Mouse (Mus musculus) kidney, embryonic 15.5 days (tissue): Measurements from ENCODE around the gene Kat6b. TPM values are rescaled to one million over a fixed set of nuclear protein-coding genes. Genes with fewer than 3 reads are reported as not detected.
A peak's percentile ranks its signal among the peaks of the same experiment; 100 is the strongest.

Experiments used
- ATAC-seq: fragments of 200-750 bp; cut with Nextera tagmentation; replicated peaks from 2 replicates; pipeline ENCODE4 v1.8.0; 2017; ENCODE audit warnings: moderate TSS enrichment; ENCODE audit not compliant: low FRiP score
- H3K27ac ChIP-seq: fragments of 300-500 bp; sonication (generic); 2 replicates; pipeline ENCODE4 v1.5.1; 2015; ENCODE audit warnings: mild to moderate bottlenecking, inconsistent platforms
- H3K27me3 ChIP-seq: fragments of 300-500 bp; sonication (generic); 2 replicates; pipeline ENCODE4 v1.6.1; 2015; ENCODE audit warnings: inconsistent platforms
- H3K36me3 ChIP-seq: fragments of 300-500 bp; sonication (generic); 2 replicates; pipeline ENCODE4 v1.6.1; 2015; ENCODE audit warnings: inconsistent platforms
- H3K4me1 ChIP-seq: fragments of 300-500 bp; sonication (generic); 2 replicates; pipeline ENCODE4 v1.6.1; 2015; ENCODE audit warnings: inconsistent platforms
- H3K4me2 ChIP-seq: fragments of 300-500 bp; sonication (generic); 2 replicates; pipeline ENCODE4 v1.6.1; 2015; ENCODE audit warnings: moderate library complexity, mild to moderate bottlenecking, inconsistent platforms
- H3K4me3 ChIP-seq: fragments of 300-500 bp; sonication (generic); replicated peaks from 2 replicates; pipeline ENCODE4 v1.5.1; 2015; ENCODE audit warnings: mild to moderate bottlenecking, inconsistent platforms
- H3K9ac ChIP-seq: fragments of 300-500 bp; sonication (generic); 2 replicates; pipeline ENCODE4 v1.6.1; 2015; ENCODE audit warnings: mild to moderate bottlenecking, inconsistent platforms
- H3K9me3 ChIP-seq: fragments of 300-500 bp; sonication (generic); replicated peaks from 2 replicates; pipeline ENCODE4 v1.6.1; 2016; ENCODE audit warnings: inconsistent platforms
- WGBS: fragments of 180-500 bp; shearing (Covaris S2); methylation state at CpG from one replicate; pipeline ENCODE4 v1.1.7; 2015; ENCODE audit warnings: mixed read lengths; 5-methylcytosine and 5-hydroxymethylcytosine counted together
- polyA plus RNA-seq: library from polyadenylated mRNA; unstranded; fragments of >200 nt; fragmentation: Nextera tagmentation; extraction: Ambion mirVana; gene quantifications from 2 replicates; pipeline ENCODE4 v1.2.1, GENCODE M21; 2015

The Kat6b gene
- polyA plus RNA-seq, 1 experiment from 2014 or later: 13.8 TPM

GRCm38 (mm10) chr14:21534542-21535272 is 53.5 kb downstream of the Kat6b start:
- no peak for ATAC-seq
- 84% methylated on average over 11 of the region's 11 CpGs for WGBS
- Histone ChIP-seq H3K4me2 (no peak overlapping the region), H3K9ac (no peak overlapping the region), H3K4me1 (peaks cover 10% of the 10 kb centered on the region; the same call in 1 of the 2 replicates), H3K27me3 (no peaks in the 10 kb centered on the region), H3K9me3 (no peaks in the 10 kb centered on the region), H3K4me3 (no peak overlapping the region), H3K36me3 (peaks cover 13% of the 10 kb centered on the region), H3K27ac (no peak overlapping the region)

- H3K4me1 ChIP-seq: peaks cover 14% of the 10 kb centered on the region
- H3K27me3 ChIP-seq: no peaks in the 10 kb centered on the region
- ATAC-seq: no peak
- 0 out of 2 replicates have a peak, but pooled peaks cover 3% of the 10 kb centered on the region for H3K9me3 ChIP-seq
- H3K4me2 ChIP-seq: no peak overlapping the region
- 73% methylated on average over 11 of the region's 11 CpGs for WGBS
- no peak overlapping the region for H3K27ac ChIP-seq
- no peak overlapping the region for H3K4me3 ChIP-seq
- H3K9ac ChIP-seq: no peak overlapping the region
- H3K36me3 ChIP-seq: peaks cover 13% of the 10 kb centered on the region
These were observed 55.4 kb downstream of the Kat6b start for GRCm38 (mm10) chr14:21536485-21537181.

GRCm38 (mm10) chr14:21537838-21538237 is 56.6 kb downstream of the Kat6b start:
- Histone ChIP-seq H3K4me2 (no peak overlapping the region), H3K27me3 (no peaks in the 10 kb centered on the region), H3K9me3 (0 out of 2 replicates have a peak, but pooled peaks cover 6% of the 10 kb centered on the region), H3K36me3 (peaks cover 21% of the 10 kb centered on the region), H3K4me1 (peaks cover 15% of the 10 kb centered on the region), H3K9ac (no peak overlapping the region), H3K27ac (no peak overlapping the region), H3K4me3 (no peak overlapping the region)
- no peak for ATAC-seq
- 90% methylated on average over 3 of the region's 3 CpGs for WGBS

GRCm38 (mm10) chr14:21539731-21540130 is 58.5 kb downstream of the Kat6b start:
- no peak for ATAC-seq
- H3K27ac ChIP-seq: no peak overlapping the region
- H3K27me3 ChIP-seq: no peaks in the 10 kb centered on the region
- H3K36me3 ChIP-seq: peaks cover 15% of the 10 kb centered on the region
- H3K9me3 ChIP-seq: 0 out of 2 replicates have a peak, but pooled peaks cover 6% of the 10 kb centered on the region
- WGBS: 89% methylated on average over 3 of the region's 3 CpGs
- H3K9ac ChIP-seq: no peak overlapping the region
- peaks cover 15% of the 10 kb centered on the region for H3K4me1 ChIP-seq
- no peak overlapping the region for H3K4me3 ChIP-seq
- H3K4me2 ChIP-seq: no peak overlapping the region

GRCm38 (mm10) chr14:21540361-21540760 is 59.1 kb downstream of the Kat6b start:
- 49% methylated on average over 3 of the region's 3 CpGs for WGBS
- 0 out of 2 replicates have a peak overlapping the region, but pooled peaks have one; percentile 34 for H3K27ac ChIP-seq

GRCm38 (mm10) chr14:21545529-21545928 is 64.3 kb downstream of the Kat6b start:
- no peak overlapping the region for H3K4me2 ChIP-seq
- no peak overlapping the region for H3K4me3 ChIP-seq
- H3K4me1 ChIP-seq: peaks cover 46% of the 10 kb centered on the region
- no peak overlapping the region for H3K9ac ChIP-seq
- H3K27me3 ChIP-seq: no peaks in the 10 kb centered on the region
- H3K36me3 ChIP-seq: peaks cover 8% of the 10 kb centered on the region
- no peak for ATAC-seq
- H3K27ac ChIP-seq: no peak overlapping the region
- H3K9me3 ChIP-seq: 0 out of 2 replicates have a peak, but pooled peaks cover 6% of the 10 kb centered on the region
- 76% methylated on average over 4 of the region's 4 CpGs for WGBS

More at GRCm38 (mm10) chr14:21540361-21540760, 59.1 kb downstream of the Kat6b start:
- 0 out of 2 replicates have a peak, but pooled peaks cover 6% of the 10 kb centered on the region for H3K9me3 ChIP-seq
- H3K9ac ChIP-seq: no peak overlapping the region
- H3K4me1 ChIP-seq: peaks cover 17% of the 10 kb centered on the region
- no peak overlapping the region for H3K4me2 ChIP-seq
- no peaks in the 10 kb centered on the region for H3K27me3 ChIP-seq
- H3K4me3 ChIP-seq: no peak overlapping the region
- H3K36me3 ChIP-seq: peaks cover 11% of the 10 kb centered on the region
- no peak for ATAC-seq

- no peak for ATAC-seq
- H3K9ac ChIP-seq: no peak overlapping the region
- WGBS: 47% methylated on average over 3 of the region's 3 CpGs
These were observed 65.1 kb downstream of the Kat6b start for GRCm38 (mm10) chr14:21546351-21546750.

GRCm38 (mm10) chr14:21547297-21547696 is 66.1 kb downstream of the Kat6b start:
- no peaks in the 10 kb centered on the region for H3K27me3 ChIP-seq
- H3K9ac ChIP-seq: no peak overlapping the region
- peak overlapping the region; percentile 33; the same call in 1 of the 2 replicates for H3K27ac ChIP-seq
- H3K4me3 ChIP-seq: no peak overlapping the region
- 37% methylated on average over 7 of the region's 7 CpGs for WGBS
- H3K36me3 ChIP-seq: peaks cover 2% of the 10 kb centered on the region
- H3K4me1 ChIP-seq: peaks cover 54% of the 10 kb centered on the region
- H3K4me2 ChIP-seq: no peak overlapping the region
- ATAC-seq: no peak; the same call in 1 of the 2 replicates
- H3K9me3 ChIP-seq: 0 out of 2 replicates have a peak, but pooled peaks cover under 1% of the 10 kb centered on the region

More at GRCm38 (mm10) chr14:21546351-21546750, 65.1 kb downstream of the Kat6b start:
- Histone ChIP-seq H3K27ac (0 out of 2 replicates have a peak overlapping the region, but pooled peaks have one; percentile 33), H3K9me3 (0 out of 2 replicates have a peak, but pooled peaks cover 4% of the 10 kb centered on the region), H3K36me3 (peaks cover 8% of the 10 kb centered on the region), H3K4me2 (no peak overlapping the region), H3K4me1 (peaks cover 48% of the 10 kb centered on the region), H3K4me3 (no peak overlapping the region), H3K27me3 (no peaks in the 10 kb centered on the region)

- no peak overlapping the region for H3K4me3 ChIP-seq
- H3K9ac ChIP-seq: no peak overlapping the region
- no peak overlapping the region for H3K27ac ChIP-seq
- ATAC-seq: no peak
- WGBS: 78% methylated on average over 3 of the region's 3 CpGs
- peaks cover 56% of the 10 kb centered on the region for H3K4me1 ChIP-seq
- H3K9me3 ChIP-seq: no peaks in the 10 kb centered on the region
- no peaks in the 10 kb centered on the region for H3K27me3 ChIP-seq
- no peaks in the 10 kb centered on the region for H3K36me3 ChIP-seq
- no peak overlapping the region for H3K4me2 ChIP-seq
These were observed 66.7 kb downstream of the Kat6b start for GRCm38 (mm10) chr14:21547965-21548364.

- Histone ChIP-seq H3K36me3 (no peaks in the 10 kb centered on the region), H3K27me3 (no peaks in the 10 kb centered on the region), H3K4me3 (no peak overlapping the region), H3K27ac (no peak overlapping the region), H3K4me1 (peaks cover 66% of the 10 kb centered on the region), H3K9me3 (no peaks in the 10 kb centered on the region), H3K4me2 (no peak overlapping the region), H3K9ac (no peak overlapping the region)
- 68% methylated on average over 6 of the region's 6 CpGs for WGBS
- no peak for ATAC-seq
These were observed 67.8 kb downstream of the Kat6b start for GRCm38 (mm10) chr14:21548952-21549607.

GRCm38 (mm10) chr14:21549608-21550115 is 68.4 kb downstream of the Kat6b start:
- Histone ChIP-seq H3K4me1 (peaks cover 66% of the 10 kb centered on the region), H3K27me3 (no peaks in the 10 kb centered on the region), H3K4me2 (no peak overlapping the region), H3K9ac (no peak overlapping the region), H3K9me3 (no peaks in the 10 kb centered on the region), H3K27ac (no peak overlapping the region), H3K4me3 (no peak overlapping the region), H3K36me3 (no peaks in the 10 kb centered on the region)
- no peak for ATAC-seq
- WGBS: 93% methylated on average over 6 of the region's 6 CpGs
